Mouse (Mus musculus) olfactory bulb, adult 2 months (tissue): Measurements from ENCODE around the gene Marcksl1.

ENCODE experiments used
- CTCF ChIP-seq: fragments of 200-500 bp; IDR thresholded peaks from 2 replicates; pipeline ENCODE4 v1.5.1; 2012; ENCODE audit warnings: low read depth, mild to moderate bottlenecking, low read length, moderate library complexity; ENCODE audit not compliant: insufficient read depth
- POLR2A ChIP-seq: fragments of 200-500 bp; IDR thresholded peaks from 2 replicates; pipeline ENCODE4 v1.6.1; 2012; ENCODE audit warnings: mild to moderate bottlenecking, low read depth, low read length, moderate library complexity; ENCODE audit not compliant: insufficient read depth

DNA sequence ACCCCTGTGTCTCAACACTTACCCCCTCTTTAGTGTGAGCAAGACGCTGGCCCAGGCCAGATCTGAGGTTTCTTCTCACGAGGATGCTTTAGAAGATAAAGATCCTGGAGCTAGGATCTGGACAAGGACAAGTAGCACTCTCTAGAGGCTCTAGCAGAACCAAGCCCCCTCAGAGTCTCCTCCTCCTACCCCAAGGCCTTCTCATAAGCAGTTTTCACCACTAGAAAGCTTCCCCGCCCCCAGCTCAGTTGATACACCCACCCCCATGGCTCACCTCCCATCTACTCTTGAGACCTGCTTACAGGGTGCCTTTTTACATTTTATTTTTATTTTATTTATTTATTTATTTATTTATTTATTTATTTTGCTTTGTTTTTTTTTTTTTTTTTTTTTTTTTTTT is 3.7 kb upstream of the Marcksl1 start:
- no peak for TF ChIP-seq CTCF
- TF ChIP-seq POLR2A, result no peak
